Mouse (Mus musculus): ENCODE data around the gene Slc44a5.

DNA sequence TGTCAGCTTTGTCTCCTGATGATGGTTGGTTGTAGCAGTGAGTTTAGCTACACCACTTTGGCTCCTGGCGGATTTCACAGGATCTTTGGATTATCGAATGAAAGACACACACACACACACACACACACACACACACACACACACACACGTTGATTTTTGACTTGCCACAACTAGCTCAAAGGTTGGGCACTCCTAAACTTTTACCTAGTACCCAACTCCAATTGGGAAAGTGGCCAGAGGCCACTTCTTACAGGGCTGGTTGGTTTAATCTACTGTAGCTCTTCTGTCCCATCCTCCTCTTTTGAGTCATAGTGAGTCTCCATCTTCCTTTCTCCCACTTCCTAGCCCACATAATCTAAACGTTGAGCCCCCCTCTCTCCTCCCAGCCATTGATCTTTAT lies 26.0 kb upstream of the Slc44a5 start:
- TF ChIP-seq CTCF (IDR thresholded peaks at IDR 0.05; ENCODE audit: borderline replicate concordance, control insufficient read depth, extremely low read depth, insufficient read depth, low read length, poor library complexity) (no peak), POLR2A (IDR thresholded peaks at IDR 0.05; ENCODE audit: control insufficient read depth, extremely low read depth, insufficient read depth, low read length, poor library complexity) (no peak)

Measured in thymus, adult 2 months (tissue).